8 mouse cellular contexts compared by ENCODE assay signal in genomic region chr7:110768451-110769064, GRCm38 (mm10). TPM values are rescaled to one million over a fixed set of nuclear protein-coding genes. Genes with fewer than 3 reads are reported as not detected.
A peak's percentile ranks its signal among the peaks of the same experiment; 100 is the strongest.
DNase-seq lines count a peak whose midpoint lies in the region; ATAC-seq and TF ChIP-seq lines count a peak whose summit lies in the region.

No protein-coding gene starts in this region.

- no peak for DNase-seq in ES-E14 (ENCODE audit: low read depth, low spot score)
- peak; percentile 64 to 78 for DNase-seq in cerebellum, adult 18-20 months
- DNase-seq in hindbrain, embryonic 11.5 days (ENCODE audit: low spot score), result peak; percentile 54
- DNase-seq in layer of hippocampus, postnatal 10 days (ENCODE audit: low spot score in 2 of 2), result peak; percentile 43 to 64
- DNase-seq in lung, postnatal 4 days, result peak; percentile 67
- peak; percentile 55 for DNase-seq in right cerebral cortex, postnatal 14 days
- no peak for DNase-seq in adipocyte (ENCODE audit: low spot score)

- peak overlapping the region; percentile 87 for H3K4me3 ChIP-seq in ES-E14 (ENCODE audit: insufficient read depth in 1 of 2, low read depth in 1 of 2, low read length in 2 of 2, poor library complexity in 1 of 2, severe bottlenecking in 1 of 2)
- H3K4me3 ChIP-seq in forebrain, embryonic 16.5 days (replicated peaks; ENCODE audit: low read length), result peak overlapping the region; percentile 59
- H3K4me3 ChIP-seq in hindbrain, embryonic 11.5 days (ENCODE audit: low read depth, low read length), result peak overlapping the region; percentile 54

- in situ Hi-C loops in ES-E14 (cut with MboI; ENCODE audit: low sequenced_read_pairs in 2 of 2, unreplicated experiment in 2 of 2), result no loop called here

- H3K9ac ChIP-seq in ES-E14 (ENCODE audit: insufficient read depth, low read depth, low read length, poor library complexity, severe bottlenecking), result peak overlapping the region; percentile 75
- H3K9ac ChIP-seq in forebrain, embryonic 16.5 days (replicated peaks; ENCODE audit: low read depth, low read length), result peak overlapping the region; percentile 75
- H3K9ac ChIP-seq in hindbrain, embryonic 11.5 days (ENCODE audit: low read depth, low read length), result peak overlapping the region; percentile 62

- no peaks in the 10 kb centered on the region for H3K9me3 ChIP-seq in ES-E14 (ENCODE audit: control insufficient read depth, insufficient read depth, low read depth, low read length)
- H3K9me3 ChIP-seq in forebrain, embryonic 16.5 days (ENCODE audit: control insufficient read depth, low read length), result no peaks in the 10 kb centered on the region
- no peaks in the 10 kb centered on the region for H3K9me3 ChIP-seq in hindbrain, embryonic 11.5 days (ENCODE audit: control insufficient read depth, low read length)

- WGBS in forebrain, embryonic 16.5 days, result under 1% methylated on average over 61 of the region's 61 CpGs
- WGBS in hindbrain, embryonic 11.5 days, result under 1% methylated on average over 50 of the region's 61 CpGs

- peak overlapping the region; percentile 86 for H3K4me2 ChIP-seq in forebrain, embryonic 16.5 days (ENCODE audit: low read length)
- peak overlapping the region; percentile 97 for H3K4me2 ChIP-seq in hindbrain, embryonic 11.5 days (replicated peaks; ENCODE audit: low read depth, low read length)

- ATAC-seq in forebrain, embryonic 16.5 days, result peak; percentile 85
- peak; percentile 68 for ATAC-seq in hindbrain, embryonic 11.5 days (ENCODE audit: low FRiP score)

- no peak overlapping the region for H3K27ac ChIP-seq in ES-E14 (ENCODE audit: insufficient read depth, low read depth, low read length, poor library complexity, severe bottlenecking)
- H3K27ac ChIP-seq in forebrain, embryonic 16.5 days (ENCODE audit: low read length), result no peak overlapping the region
- H3K27ac ChIP-seq in hindbrain, embryonic 11.5 days (ENCODE audit: low read depth, low read length), result no peak overlapping the region

- no peaks in the 10 kb centered on the region for H3K36me3 ChIP-seq in ES-E14 (ENCODE audit: control insufficient read depth, insufficient read depth, low read length, poor library complexity, severe bottlenecking)
- H3K36me3 ChIP-seq in forebrain, embryonic 16.5 days (ENCODE audit: control insufficient read depth, insufficient read depth), result no peaks in the 10 kb centered on the region
- H3K36me3 ChIP-seq in hindbrain, embryonic 11.5 days (ENCODE audit: control insufficient read depth, insufficient read depth, low read length), result no peaks in the 10 kb centered on the region

- peaks cover 1 to 5% of the 10 kb centered on the region in 2 experiments; a peak in 1 of 4 replicates for H3K4me1 ChIP-seq in ES-E14 (ENCODE audit: control insufficient read depth in 2 of 2, insufficient read depth in 2 of 2, low read length in 2 of 2, poor library complexity in 1 of 2)
- H3K4me1 ChIP-seq in forebrain, embryonic 16.5 days (replicated peaks; ENCODE audit: control insufficient read depth, insufficient read depth, low read length), result peaks cover 15% of the 10 kb centered on the region
- no peaks in the 10 kb centered on the region; the same call in 1 of the 2 replicates for H3K4me1 ChIP-seq in hindbrain, embryonic 11.5 days (replicated peaks; ENCODE audit: control insufficient read depth, insufficient read depth, low read length)

- no peaks in the 10 kb centered on the region for H3K27me3 ChIP-seq in forebrain, embryonic 16.5 days (replicated peaks; ENCODE audit: control insufficient read depth, insufficient read depth, low read length)
- peaks cover 13% of the 10 kb centered on the region for H3K27me3 ChIP-seq in hindbrain, embryonic 11.5 days (ENCODE audit: control insufficient read depth, insufficient read depth, low read length)

TF ChIP-seq in ES-E14, 5 proteins besides CTCF, POLR2A, EP300 and RAD21:
- no peak for TF ChIP-seq ZC3H11A (IDR thresholded peaks at IDR 0.05; ENCODE audit: borderline replicate concordance, low read depth, low read length)
- TF ChIP-seq HCFC1 (IDR thresholded peaks at IDR 0.05; ENCODE audit: borderline replicate concordance, insufficient read depth, low read length), result 0 out of 2 replicates have a peak, but pooled peaks have one; percentile 9
- no peak for TF ChIP-seq ZNF384 (IDR thresholded peaks at IDR 0.05; ENCODE audit: low read depth, low read length)
- no peak for TF ChIP-seq MAFK (IDR thresholded peaks at IDR 0.05; ENCODE audit: insufficient read depth, low read depth, low read length)
- no peak for TF ChIP-seq CHD2 (IDR thresholded peaks at IDR 0.05; ENCODE audit: low read depth, low read length)
TF ChIP-seq in ES-E14: peak in this region for 1.

RNA-seq across cellular contexts. Expression of gene Ampd3, which starts 0.6 kb away (rescaled TPM):
- 2.4 and 5.3 TPM in 2 replicates for total RNA-seq in ES-E14 (2012; rRNA removed)
- 6.2 and 8.5 TPM in 2 replicates for polyA plus RNA-seq in forebrain, embryonic 16.5 days (2015; fragmentation: Nextera tagmentation; extraction: Ambion mirVana)
- polyA plus RNA-seq in hindbrain, embryonic 11.5 days (2014; fragmentation: Nextera tagmentation; extraction: Ambion mirVana), result 1.3 and 1.4 TPM in 2 replicates
- 10 to 100 TPM; 25.7 to 27.0 TPM for total RNA-seq in layer of hippocampus, postnatal 10 days (2021)

Comparison
In these comparisons a context has a peak if more than half of its experiments do, and no peak if none do; other contexts are left out.
1. DNase-seq: peak in cerebellum, adult 18-20 months (2 of 2), hindbrain, embryonic 11.5 days (single experiment), layer of hippocampus, postnatal 10 days (2 of 2), lung, postnatal 4 days (2 of 2) and right cerebral cortex, postnatal 14 days (single experiment); none in ES-E14 (single experiment) and adipocyte (single experiment).
2. Peak in every context shown above with its lines, with median percentiles within 50 percentile points of each other: H3K4me3 ChIP-seq and H3K9ac ChIP-seq.